Mouse (Mus musculus): ENCODE measurements around the gene Tmem170b.
A peak's percentile ranks its signal among the peaks of the same experiment; 100 is the strongest.
"Not testable (repeated sequence)": the region's sequence is repeated elsewhere in the genome, so short reads cannot be mapped to it uniquely, and the experiment has no call there.

Gene Tmem170b

GRCm38 (mm10) chr13:41669951-41670350, 64.2 kb downstream of the Tmem170b start:
- peak; percentile 57 for DNase-seq (ENCODE audit: low read depth, low spot score)

- peak; percentile 73 for DNase-seq (ENCODE audit: low read depth, low spot score)
Measured at GRCm38 (mm10) chr13:41670386-41671130, 64.9 kb downstream of the Tmem170b start.

- DNase-seq (ENCODE audit: low read depth, low spot score) = no peak
Measured at GRCm38 (mm10) chr13:41671136-41671705, 65.5 kb downstream of the Tmem170b start.

GRCm38 (mm10) chr13:41672904-41673303, 67.2 kb downstream of the Tmem170b start:
- DNase-seq (ENCODE audit: low read depth, low spot score) = not testable (repeated sequence)

GRCm38 (mm10) chr13:41673541-41673940, 67.8 kb downstream of the Tmem170b start:
- no peak for DNase-seq (ENCODE audit: low read depth, low spot score)

GRCm38 (mm10) chr13:41674608-41675007, 68.9 kb downstream of the Tmem170b start:
- DNase-seq (ENCODE audit: low read depth, low spot score) = not testable (repeated sequence)

- no peak for DNase-seq (ENCODE audit: low read depth, low spot score)
Measured at GRCm38 (mm10) chr13:41675498-41675897, 69.8 kb downstream of the Tmem170b start.

GRCm38 (mm10) chr13:41675966-41676835, 70.5 kb downstream of the Tmem170b start:
- no peak for DNase-seq (ENCODE audit: low read depth, low spot score)

GRCm38 (mm10) chr13:41676836-41677186, 71.1 kb downstream of the Tmem170b start:
- DNase-seq (ENCODE audit: low read depth, low spot score) = no peak

- no peak for DNase-seq (ENCODE audit: low read depth, low spot score)
Measured at GRCm38 (mm10) chr13:41680854-41681549, 75.3 kb downstream of the Tmem170b start.

- peak; percentile 78 for DNase-seq (ENCODE audit: low read depth, low spot score)
Measured at GRCm38 (mm10) chr13:41682341-41683119, 76.8 kb downstream of the Tmem170b start.

- DNase-seq (ENCODE audit: low read depth, low spot score) = no peak
Measured at GRCm38 (mm10) chr13:41683356-41684012, 77.8 kb downstream of the Tmem170b start.

- DNase-seq (ENCODE audit: low read depth, low spot score) = no peak
Measured at GRCm38 (mm10) chr13:41685499-41685898, 79.8 kb downstream of the Tmem170b start.

- DNase-seq (ENCODE audit: low read depth, low spot score) = no peak
Measured at GRCm38 (mm10) chr13:41689055-41689454, 83.3 kb downstream of the Tmem170b start.

GRCm38 (mm10) chr13:41689598-41690045, 83.9 kb downstream of the Tmem170b start:
- DNase-seq (ENCODE audit: low read depth, low spot score) = no peak
